8 mouse cellular contexts compared by ENCODE assay signal in the genomic region with DNA sequence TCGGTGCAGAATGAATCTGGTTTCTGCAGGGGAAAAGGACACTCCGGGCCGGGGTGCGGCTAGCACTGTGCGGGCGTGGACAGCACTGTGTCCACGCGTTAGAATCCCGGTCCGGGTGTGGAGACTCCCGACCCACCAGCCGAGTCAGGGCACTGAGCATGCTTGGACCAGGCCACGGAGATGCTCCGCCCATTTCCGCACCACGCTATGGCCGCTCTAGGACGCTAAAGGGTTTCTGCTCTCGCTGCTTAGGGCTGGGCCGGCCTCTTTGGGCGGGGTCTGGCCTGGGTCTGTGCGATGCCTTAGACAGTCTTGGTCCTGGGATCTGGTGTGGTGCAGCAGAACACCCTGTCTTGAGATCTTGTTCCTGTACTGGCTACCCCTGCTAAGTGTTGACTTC. TPM values are rescaled to one million over a fixed set of nuclear protein-coding genes. Genes with fewer than 3 reads are reported as not detected.
DNase-seq lines count a peak whose midpoint lies in the region; ATAC-seq and TF ChIP-seq lines count a peak whose summit lies in the region.

No protein-coding gene starts in this region.

- peak; percentile 93 for DNase-seq in ZHBTc4 (ENCODE audit: low read depth, low spot score)
- peak; percentile 91 for DNase-seq in gastrocnemius, adult 2 months
- peak; percentile 93 for DNase-seq in hindbrain, postnatal 0 days (ENCODE audit: low spot score)
- peak; percentile 58 to 83 for DNase-seq in left cerebral cortex, adult 8-10 months (ENCODE audit: low spot score in 2 of 2)
- DNase-seq in right cerebral cortex, postnatal 10 days (ENCODE audit: low spot score in 2 of 2): peak; percentile 89 to 91
- peak; percentile 85 to 86 for DNase-seq in urinary bladder, postnatal 4 days (ENCODE audit: low spot score in 2 of 2)

- no peak for TF ChIP-seq CTCF in gastrocnemius, adult 2 months (IDR thresholded peaks at IDR 0.05)
- TF ChIP-seq CTCF in hindbrain, postnatal 0 days (IDR thresholded peaks at IDR 0.05; ENCODE audit: low read depth): peak; percentile 2; the same call in 1 of the 2 replicates

- peak overlapping the region; percentile 77 for H3K4me2 ChIP-seq in hindbrain, postnatal 0 days (ENCODE audit: low read depth, low read length)

- H3K9me3 ChIP-seq in hindbrain, postnatal 0 days (ENCODE audit: low read length): no peaks in the 10 kb centered on the region

- no peaks in the 10 kb centered on the region for H3K36me3 ChIP-seq in hindbrain, postnatal 0 days (ENCODE audit: insufficient read depth, low read length)

- no peaks in the 10 kb centered on the region for H3K27me3 ChIP-seq in hindbrain, postnatal 0 days (ENCODE audit: insufficient read depth, low read length)

- peak; percentile 82 for ATAC-seq in common myeloid progenitor, adult 5-6 weeks (replicated peaks; ENCODE audit: low read depth, poor library complexity, severe bottlenecking)
- peak; percentile 99 for ATAC-seq in hindbrain, postnatal 0 days
- peak; percentile 93 for ATAC-seq in megakaryocyte, adult 5-6 weeks (ENCODE audit: poor library complexity, severe bottlenecking)

- H3K27ac ChIP-seq in gastrocnemius, adult 2 months: peak overlapping the region; percentile 83
- H3K27ac ChIP-seq in hindbrain, postnatal 0 days: peak overlapping the region; percentile 77

- no peaks in the 10 kb centered on the region for H3K4me1 ChIP-seq in hindbrain, postnatal 0 days (ENCODE audit: insufficient read depth, low read length)

- H3K9ac ChIP-seq in hindbrain, postnatal 0 days (replicated peaks; ENCODE audit: low read length): peak overlapping the region; percentile 68

- WGBS in hindbrain, postnatal 0 days: under 1% methylated on average over 22 of the region's 22 CpGs

- H3K4me3 ChIP-seq in gastrocnemius, adult 2 months: peak overlapping the region; percentile 79
- peak overlapping the region; percentile 63 for H3K4me3 ChIP-seq in hindbrain, postnatal 0 days (ENCODE audit: low read length)

- intact Hi-C loops in gastrocnemius, adult 2 months (cut with DNase I): no loop called here

RNA-seq across cellular contexts. Expression of a gene that starts 13.3 kb away (rescaled TPM):
- total RNA-seq in common myeloid progenitor, adult 5-6 weeks (2017): 13.6 and 26.9 TPM in 2 replicates
- 10 to 100 TPM; 11.2 to 12.8 TPM for total RNA-seq in gastrocnemius, adult 2 months (2021)
- 14.3 and 20.8 TPM in 2 replicates for total RNA-seq in hindbrain, postnatal 0 days (2014; rRNA removed)
- polyA plus RNA-seq in hindbrain, postnatal 0 days (2015; fragmentation: Nextera tagmentation; extraction: Ambion mirVana): 24.8 and 25.1 TPM in 2 replicates
- total RNA-seq in left cerebral cortex, adult 8-10 months (2022): 10 to 100 TPM; 30.3 to 33.7 (median 30.9) TPM
- 4.7 and 7.8 TPM in 2 replicates for total RNA-seq in megakaryocyte, adult 5-6 weeks (2015)
- total RNA-seq in megakaryocyte, adult 5-6 weeks (2017): 4.7 and 7.1 TPM in 2 replicates

RNA-seq across cellular contexts. Expression of a gene that starts 14.0 kb away (rescaled TPM):
- not detected in 2 replicates for total RNA-seq in common myeloid progenitor, adult 5-6 weeks (2017)
- not detected for total RNA-seq in gastrocnemius, adult 2 months (2021)
- 8.4 TPM in 1 of 2 replicates, not detected in the other for total RNA-seq in hindbrain, postnatal 0 days (2014; rRNA removed)
- polyA plus RNA-seq in hindbrain, postnatal 0 days (2015; fragmentation: Nextera tagmentation; extraction: Ambion mirVana): 2.8 and 3.8 TPM in 2 replicates
- total RNA-seq in left cerebral cortex, adult 8-10 months (2022): 1 to 10 TPM in 1 of 4 experiments, not detected in 3; 1.1 TPM
- not detected in 2 replicates for total RNA-seq in megakaryocyte, adult 5-6 weeks (2015)
- total RNA-seq in megakaryocyte, adult 5-6 weeks (2017): 1.7 TPM in 1 of 2 replicates, not detected in the other

Comparison
In these comparisons a context has a peak if more than half of its experiments do, and no peak if none do; other contexts are left out.
1. Peak in every context shown above with its lines: DNase-seq, ATAC-seq, H3K4me3 ChIP-seq and H3K27ac ChIP-seq.